ENCODE assay signal across 9 mouse cellular contexts in genomic region chr2:143980781-143981398, GRCm38 (mm10). TPM values are rescaled to one million over a fixed set of nuclear protein-coding genes. Genes with fewer than 3 reads are reported as not detected.
DNase-seq lines count a peak whose midpoint lies in the region; ATAC-seq and TF ChIP-seq lines count a peak whose summit lies in the region.
"Had no signal": no experiment of that assay in that cellular context is flagged by ENCODE, and none has a peak within 500 bp of the region (broad histone marks: within the 10 kb centered on the region; RNA-seq: fewer than 3 reads in every experiment).

No protein-coding gene starts in this region.

- H3K9me3 ChIP-seq in forebrain, embryonic 11.5 days (ENCODE audit: control insufficient read depth, low read length): no peaks in the 10 kb centered on the region
- no peaks in the 10 kb centered on the region for H3K9me3 ChIP-seq in hindbrain, embryonic 11.5 days (ENCODE audit: control insufficient read depth, low read length)
- no peaks in the 10 kb centered on the region for H3K9me3 ChIP-seq in lung, postnatal 0 days (ENCODE audit: low read length)
- H3K9me3 ChIP-seq: megakaryocyte, embryonic 14.5 days had no signal

- H3K9ac ChIP-seq in forebrain, embryonic 11.5 days (ENCODE audit: low read length): no peak overlapping the region
- no peak overlapping the region for H3K9ac ChIP-seq in hindbrain, embryonic 11.5 days (ENCODE audit: low read depth, low read length)
- H3K9ac ChIP-seq in lung, postnatal 0 days (replicated peaks; ENCODE audit: low read depth): no peak overlapping the region

- no peak overlapping the region for H3K4me2 ChIP-seq in forebrain, embryonic 11.5 days (ENCODE audit: low read depth, low read length, severe bottlenecking)
- no peak overlapping the region for H3K4me2 ChIP-seq in hindbrain, embryonic 11.5 days (replicated peaks; ENCODE audit: low read depth, low read length)
- H3K4me2 ChIP-seq in lung, postnatal 0 days (replicated peaks; ENCODE audit: low read depth, low read length): no peak overlapping the region

- TF ChIP-seq EP300 in lung, postnatal 0 days (IDR thresholded peaks at IDR 0.05): no peak

- no peaks in the 10 kb centered on the region for H3K36me3 ChIP-seq in forebrain, embryonic 11.5 days (ENCODE audit: control insufficient read depth, insufficient read depth, low read length)
- H3K36me3 ChIP-seq in hindbrain, embryonic 11.5 days (ENCODE audit: control insufficient read depth, insufficient read depth, low read length): no peaks in the 10 kb centered on the region
- H3K36me3 ChIP-seq in lung, postnatal 0 days (ENCODE audit: insufficient read depth, low read length): 0 out of 2 replicates have a peak, but pooled peaks cover 15% of the 10 kb centered on the region

- DNase-seq in NIH3T3 (ENCODE audit: low read depth): peak; percentile 67
- DNase-seq in c-Kit-positive CD71-positive TER-119-positive erythroid progenitor cells, embryonic 14.5 days (ENCODE audit: low spot score): peak; percentile 68
- DNase-seq in forebrain, embryonic 11.5 days (ENCODE audit: low spot score): peak; percentile 79
- DNase-seq in hindbrain, embryonic 11.5 days (ENCODE audit: low spot score): peak; percentile 82
- DNase-seq in layer of hippocampus, adult 9-11 months: peak; percentile 48
- DNase-seq in lung, postnatal 0 days (ENCODE audit: low spot score): peak; percentile 57
- DNase-seq in retina, postnatal 1 day: peak; percentile 74
- peak; percentile 31 to 34 for DNase-seq in urinary bladder, postnatal 36 days (ENCODE audit: low spot score in 2 of 2)

- no peak overlapping the region for H3K4me3 ChIP-seq in forebrain, embryonic 11.5 days (ENCODE audit: low read depth, low read length)
- no peak overlapping the region for H3K4me3 ChIP-seq in hindbrain, embryonic 11.5 days (ENCODE audit: low read depth, low read length)
- H3K4me3 ChIP-seq in lung, postnatal 0 days (ENCODE audit: low read depth, low read length): no peak overlapping the region
- H3K4me3 ChIP-seq: megakaryocyte, embryonic 14.5 days had no signal

- TF ChIP-seq CTCF in lung, postnatal 0 days (IDR thresholded peaks at IDR 0.05): peak; percentile 89

- H3K27me3 ChIP-seq in forebrain, embryonic 11.5 days (ENCODE audit: control insufficient read depth, insufficient read depth, low read length): no peaks in the 10 kb centered on the region
- no peaks in the 10 kb centered on the region for H3K27me3 ChIP-seq in hindbrain, embryonic 11.5 days (ENCODE audit: control insufficient read depth, insufficient read depth, low read length)
- H3K27me3 ChIP-seq in lung, postnatal 0 days (replicated peaks; ENCODE audit: insufficient read depth, low read length): no peaks in the 10 kb centered on the region
- H3K27me3 ChIP-seq: megakaryocyte, embryonic 14.5 days had no signal

- H3K27ac ChIP-seq in forebrain, embryonic 11.5 days (ENCODE audit: low read depth, low read length): no peak overlapping the region
- H3K27ac ChIP-seq in hindbrain, embryonic 11.5 days (ENCODE audit: low read depth, low read length): no peak overlapping the region
- no peak overlapping the region for H3K27ac ChIP-seq in lung, postnatal 0 days (ENCODE audit: low read length)

- 34% methylated on average over 6 of the region's 6 CpGs for WGBS in forebrain, embryonic 11.5 days
- WGBS in hindbrain, embryonic 11.5 days: 45% methylated on average over 6 of the region's 6 CpGs
- WGBS in lung, postnatal 0 days: 31% methylated on average over 6 of the region's 6 CpGs

- peak; percentile 84 for ATAC-seq in forebrain, embryonic 11.5 days (replicated peaks; ENCODE audit: low FRiP score)
- ATAC-seq in hindbrain, embryonic 11.5 days (ENCODE audit: low FRiP score): peak; percentile 81
- ATAC-seq in lung, postnatal 0 days: peak; percentile 60; the same call in 1 of the 2 replicates

- H3K4me1 ChIP-seq in forebrain, embryonic 11.5 days (replicated peaks; ENCODE audit: control insufficient read depth, insufficient read depth, low read length): no peaks in the 10 kb centered on the region
- no peaks in the 10 kb centered on the region for H3K4me1 ChIP-seq in hindbrain, embryonic 11.5 days (replicated peaks; ENCODE audit: control insufficient read depth, insufficient read depth, low read length)
- peaks cover 6% of the 10 kb centered on the region; the same call in 1 of the 2 replicates for H3K4me1 ChIP-seq in lung, postnatal 0 days (ENCODE audit: insufficient read depth, low read depth, low read length)

RNA-seq across cellular contexts. Expression of gene Rrbp1, which starts 30.2 kb away (rescaled TPM):
- polyA plus RNA-seq in forebrain, embryonic 11.5 days (2014; fragmentation: Nextera tagmentation; extraction: Ambion mirVana): 30.0 and 35.6 TPM in 2 replicates
- 41.6 and 63.9 TPM in 2 replicates for polyA plus RNA-seq in hindbrain, embryonic 11.5 days (2014; fragmentation: Nextera tagmentation; extraction: Ambion mirVana)
- polyA plus RNA-seq in lung, postnatal 0 days (2015; fragmentation: Nextera tagmentation; extraction: Ambion mirVana): 79.4 and 89.2 TPM in 2 replicates

RNA-seq across cellular contexts. Expression of gene Banf2, which starts 52.0 kb away (rescaled TPM):
- not detected in 2 replicates for polyA plus RNA-seq in forebrain, embryonic 11.5 days (2014; fragmentation: Nextera tagmentation; extraction: Ambion mirVana)
- polyA plus RNA-seq in hindbrain, embryonic 11.5 days (2014; fragmentation: Nextera tagmentation; extraction: Ambion mirVana): not detected in 2 replicates
- polyA plus RNA-seq in lung, postnatal 0 days (2015; fragmentation: Nextera tagmentation; extraction: Ambion mirVana): not detected in 2 replicates
